Mouse (Mus musculus): ENCODE data around the gene Tnmd. TPM values are rescaled to one million over a fixed set of nuclear protein-coding genes. Genes with fewer than 3 reads are reported as not detected.

The Tnmd gene
- not detected for polyA plus RNA-seq (2017; shearing (Covaris generic))

- ATAC-seq: no peak
These were observed at the start of gene Tnmd for GRCm38 (mm10) chrX:133850680-133851079. Gene Tnmd (plus strand): TSS chrX:133850980.

GRCm38 (mm10) chrX:133853637-133854036, 2.9 kb downstream of the Tnmd start:
- no peak for ATAC-seq

GRCm38 (mm10) chrX:133869743-133870142, 19.0 kb downstream of the Tnmd start:
- no peak for ATAC-seq

- ATAC-seq: peak; percentile 57
These were observed 36.5 kb downstream of the Tnmd start for GRCm38 (mm10) chrX:133887308-133887707.

GRCm38 (mm10) chrX:133888111-133888510, 37.3 kb downstream of the Tnmd start:
- ATAC-seq: no peak

- ATAC-seq: peak; percentile 92
These were observed 47.3 kb downstream of the Tnmd start, which contains the start of gene Tspan6 for GRCm38 (mm10) chrX:133898014-133898542. Gene Tspan6 (minus strand): TSS chrX:133898429.

- ATAC-seq: no peak
These were observed 57.5 kb downstream of the Tnmd start, which contains the start of gene Srpx2 for GRCm38 (mm10) chrX:133908261-133908660. Gene Srpx2 (plus strand): TSS chrX:133908426.

- no peak for ATAC-seq
These were observed 60.8 kb downstream of the Tnmd start for GRCm38 (mm10) chrX:133911397-133912103.

- no peak for ATAC-seq
These were observed 62.2 kb downstream of the Tnmd start for GRCm38 (mm10) chrX:133913006-133913405.

GRCm38 (mm10) chrX:133914219-133914618, 63.4 kb downstream of the Tnmd start:
- ATAC-seq: no peak

Other genes with a start within 250 kb of the Tnmd start
- not detected for gene Pcdh19, start 162.0 kb upstream of the Tnmd start, polyA plus RNA-seq (2017; shearing (Covaris generic))
- gene Tspan6, start 47.4 kb downstream of the Tnmd start, polyA plus RNA-seq (2017; shearing (Covaris generic)): 1 to 10 TPM; 2.1 to 3.5 TPM
- gene Srpx2, start 57.4 kb downstream of the Tnmd start, polyA plus RNA-seq (2017; shearing (Covaris generic)): not detected
- gene Sytl4, start 130.8 kb downstream of the Tnmd start, polyA plus RNA-seq (2017; shearing (Covaris generic)): under 1 TPM; 0.32 to 0.34 TPM
- gene Cstf2, start 208.2 kb downstream of the Tnmd start, polyA plus RNA-seq (2017; shearing (Covaris generic)): 10 to 100 TPM; 34.3 to 38.4 TPM

Measured in activated CD4-positive, CD25-positive, alpha-beta regulatory T cell, adult 4 months (primary cell).